Mouse (Mus musculus): ENCODE measurements around the gene Ick. TPM values are rescaled to one million over a fixed set of nuclear protein-coding genes. Genes with fewer than 3 reads are reported as not detected.
"Not testable (repeated sequence)": the region's sequence is repeated elsewhere in the genome, so short reads cannot be mapped to it uniquely, and the experiment has no call there.

Gene Ick
- polyA plus RNA-seq, 1 experiment from 2014 or later: 23.5 TPM

- Histone ChIP-seq H3K9me3 (no peaks in the 10 kb centered on the region), H3K4me2 (no peak overlapping the region), H3K9ac (no peak overlapping the region), H3K4me3 (no peak overlapping the region), H3K27ac (no peak overlapping the region), H3K27me3 (no peaks in the 10 kb centered on the region), H3K4me1 (no peaks in the 10 kb centered on the region), H3K36me3 (peaks cover 14% of the 10 kb centered on the region; the same call in 1 of the 2 replicates)
- ATAC-seq (ENCODE audit: insufficient number of reproducible peaks, low FRiP score, low TSS enrichment, low read depth): no peak
- 84% methylated on average over 6 of the region's 6 CpGs for WGBS
Observed at GRCm38 (mm10) chr9:78121985-78122384, 13.0 kb downstream of the Ick start.

- H3K27me3 ChIP-seq: no peaks in the 10 kb centered on the region
- H3K27ac ChIP-seq: no peak overlapping the region
- no peak overlapping the region for H3K4me3 ChIP-seq
- H3K4me1 ChIP-seq: no peaks in the 10 kb centered on the region
- WGBS: 92% methylated on average over 7 of the region's 7 CpGs
- no peak overlapping the region for H3K9ac ChIP-seq
- no peak for ATAC-seq (ENCODE audit: insufficient number of reproducible peaks, low FRiP score, low TSS enrichment, low read depth)
- no peak overlapping the region for H3K4me2 ChIP-seq
- no peaks in the 10 kb centered on the region for H3K9me3 ChIP-seq
- H3K36me3 ChIP-seq: peaks cover 14% of the 10 kb centered on the region; the same call in 1 of the 2 replicates
Observed at GRCm38 (mm10) chr9:78122939-78123712, 14.1 kb downstream of the Ick start.

- no peak overlapping the region for H3K4me3 ChIP-seq
- no peak for ATAC-seq (ENCODE audit: insufficient number of reproducible peaks, low FRiP score, low TSS enrichment, low read depth)
- H3K9ac ChIP-seq: no peak overlapping the region
- 87% methylated on average over 6 of the region's 6 CpGs for WGBS
- no peaks in the 10 kb centered on the region for H3K9me3 ChIP-seq
- H3K27me3 ChIP-seq: no peaks in the 10 kb centered on the region
- no peaks in the 10 kb centered on the region for H3K4me1 ChIP-seq
- peaks cover 16% of the 10 kb centered on the region for H3K36me3 ChIP-seq
- no peak overlapping the region for H3K27ac ChIP-seq
- no peak overlapping the region for H3K4me2 ChIP-seq
Observed at GRCm38 (mm10) chr9:78124297-78124696, 15.3 kb downstream of the Ick start.

GRCm38 (mm10) chr9:78126007-78126406, 17.0 kb downstream of the Ick start:
- ATAC-seq (ENCODE audit: insufficient number of reproducible peaks, low FRiP score, low TSS enrichment, low read depth): no peak
- H3K4me1 ChIP-seq: no peaks in the 10 kb centered on the region
- no peaks in the 10 kb centered on the region for H3K9me3 ChIP-seq
- no peak overlapping the region for H3K4me3 ChIP-seq
- WGBS: 82% methylated on average over 6 of the region's 6 CpGs
- H3K27me3 ChIP-seq: no peaks in the 10 kb centered on the region
- H3K4me2 ChIP-seq: no peak overlapping the region
- H3K36me3 ChIP-seq: peaks cover 17% of the 10 kb centered on the region
- no peak overlapping the region for H3K27ac ChIP-seq
- H3K9ac ChIP-seq: no peak overlapping the region

GRCm38 (mm10) chr9:78126643-78127042, 17.7 kb downstream of the Ick start:
- Histone ChIP-seq H3K36me3 (peaks cover 22% of the 10 kb centered on the region), H3K27ac (no peak overlapping the region), H3K4me3 (no peak overlapping the region), H3K9ac (no peak overlapping the region), H3K27me3 (no peaks in the 10 kb centered on the region), H3K9me3 (no peaks in the 10 kb centered on the region), H3K4me2 (no peak overlapping the region), H3K4me1 (no peaks in the 10 kb centered on the region)
- WGBS: 79% methylated on average over 10 of the region's 10 CpGs
- ATAC-seq (ENCODE audit: insufficient number of reproducible peaks, low FRiP score, low TSS enrichment, low read depth): no peak

- Histone ChIP-seq H3K4me3 (no peak overlapping the region), H3K4me2 (no peak overlapping the region)
- no peak for ATAC-seq (ENCODE audit: insufficient number of reproducible peaks, low FRiP score, low TSS enrichment, low read depth)
Observed at GRCm38 (mm10) chr9:78135658-78136057, 26.7 kb downstream of the Ick start.

GRCm38 (mm10) chr9:78138044-78138676, 29.2 kb downstream of the Ick start:
- Histone ChIP-seq H3K4me2 (no peak overlapping the region), H3K4me1 (no peaks in the 10 kb centered on the region), H3K27me3 (no peaks in the 10 kb centered on the region), H3K9ac (no peak overlapping the region), H3K27ac (no peak overlapping the region), H3K4me3 (no peak overlapping the region), H3K36me3 (peaks cover 53% of the 10 kb centered on the region), H3K9me3 (no peaks in the 10 kb centered on the region)
- 83% methylated on average over 9 of the region's 9 CpGs for WGBS
- ATAC-seq (ENCODE audit: insufficient number of reproducible peaks, low FRiP score, low TSS enrichment, low read depth): no peak

More at GRCm38 (mm10) chr9:78135658-78136057, 26.7 kb downstream of the Ick start:
- Histone ChIP-seq H3K9me3 (no peaks in the 10 kb centered on the region), H3K27me3 (no peaks in the 10 kb centered on the region), H3K9ac (no peak overlapping the region), H3K27ac (no peak overlapping the region), H3K36me3 (peaks cover 52% of the 10 kb centered on the region), H3K4me1 (no peaks in the 10 kb centered on the region)
- WGBS: 69% methylated on average over 7 of the region's 7 CpGs

- Histone ChIP-seq H3K9ac (no peak overlapping the region), H3K36me3 (peaks cover 55% of the 10 kb centered on the region), H3K4me1 (no peaks in the 10 kb centered on the region), H3K27ac (no peak overlapping the region), H3K9me3 (no peaks in the 10 kb centered on the region), H3K4me2 (no peak overlapping the region), H3K4me3 (no peak overlapping the region), H3K27me3 (no peaks in the 10 kb centered on the region)
- WGBS: 83% methylated on average over 4 of the region's 4 CpGs
- no peak for ATAC-seq (ENCODE audit: insufficient number of reproducible peaks, low FRiP score, low TSS enrichment, low read depth)
Observed at GRCm38 (mm10) chr9:78139463-78139862, 30.5 kb downstream of the Ick start.

GRCm38 (mm10) chr9:78146099-78146498, 37.1 kb downstream of the Ick start:
- Histone ChIP-seq H3K4me2 (no peak overlapping the region), H3K27me3 (no peaks in the 10 kb centered on the region), H3K4me3 (no peak overlapping the region), H3K9me3 (no peaks in the 10 kb centered on the region), H3K36me3 (peaks cover 71% of the 10 kb centered on the region), H3K27ac (no peak overlapping the region), H3K9ac (no peak overlapping the region), H3K4me1 (no peaks in the 10 kb centered on the region)
- WGBS: 74% methylated on average over 4 of the region's 4 CpGs
- no peak for ATAC-seq (ENCODE audit: insufficient number of reproducible peaks, low FRiP score, low TSS enrichment, low read depth)

- H3K9me3 ChIP-seq: no peaks in the 10 kb centered on the region
- no peak overlapping the region for H3K4me3 ChIP-seq
- peaks cover 71% of the 10 kb centered on the region for H3K36me3 ChIP-seq
- no peaks in the 10 kb centered on the region for H3K27me3 ChIP-seq
- H3K27ac ChIP-seq: no peak overlapping the region
- no peak overlapping the region for H3K9ac ChIP-seq
- H3K4me2 ChIP-seq: no peak overlapping the region
- H3K4me1 ChIP-seq: no peaks in the 10 kb centered on the region
- ATAC-seq (ENCODE audit: insufficient number of reproducible peaks, low FRiP score, low TSS enrichment, low read depth): no peak
- 84% methylated on average over 6 of the region's 6 CpGs for WGBS
Observed at GRCm38 (mm10) chr9:78146627-78147026, 37.6 kb downstream of the Ick start.

GRCm38 (mm10) chr9:78148149-78148548, 39.2 kb downstream of the Ick start:
- no peak overlapping the region for H3K4me2 ChIP-seq
- peaks cover 67% of the 10 kb centered on the region for H3K36me3 ChIP-seq
- H3K27ac ChIP-seq: no peak overlapping the region
- no peak overlapping the region for H3K4me3 ChIP-seq
- no peaks in the 10 kb centered on the region for H3K9me3 ChIP-seq
- ATAC-seq (ENCODE audit: insufficient number of reproducible peaks, low FRiP score, low TSS enrichment, low read depth): no peak
- no peak overlapping the region for H3K9ac ChIP-seq
- H3K27me3 ChIP-seq: no peaks in the 10 kb centered on the region
- no peaks in the 10 kb centered on the region for H3K4me1 ChIP-seq
- 87% methylated on average over 6 of the region's 6 CpGs for WGBS

- 94% methylated on average over 2 of the region's 2 CpGs for WGBS
- H3K27me3 ChIP-seq; H3K9me3 ChIP-seq; H3K4me1 ChIP-seq; ATAC-seq (ENCODE audit: insufficient number of reproducible peaks, low FRiP score, low TSS enrichment, low read depth); H3K27ac ChIP-seq; H3K4me2 ChIP-seq; H3K9ac ChIP-seq; H3K4me3 ChIP-seq: not testable (repeated sequence)
- peaks cover 63% of the 10 kb centered on the region for H3K36me3 ChIP-seq
Observed at GRCm38 (mm10) chr9:78149770-78150169, 40.8 kb downstream of the Ick start.
